Mouse (Mus musculus): ENCODE measurements around the gene Kif1c. TPM values are rescaled to one million over a fixed set of nuclear protein-coding genes. Genes with fewer than 3 reads are reported as not detected.

The Kif1c gene
- total RNA-seq, 2 experiments from 2014 or later: 71.5 to 78.9 TPM

Small RNA genes within 50 kb of the gene (microRNA-seq; reads per million reads assigned to microRNA genes)
- gene Gm22760: 0 reads per million in 2 experiments
- 0.37 to 0.60 reads per million in 2 experiments for gene Mir6925

Other genes with a start within 250 kb of the Kif1c start
- 10 to 100 TPM; 15.5 to 17.4 TPM for gene Med11, start 248.6 kb upstream of the Kif1c start, total RNA-seq (2021)
- under 1 TPM; 0.37 to 0.42 TPM for gene Zmynd15, start 241.1 kb upstream of the Kif1c start, total RNA-seq (2021)
- 1 to 10 TPM in 1 of 2 experiments, under 1 TPM in 1; 0.62 to 1.1 TPM for gene Cxcl16, start 240.6 kb upstream of the Kif1c start, total RNA-seq (2021)
- gene Tm4sf5, start 195.3 kb upstream of the Kif1c start, total RNA-seq (2021): under 1 TPM; 0.47 to 0.61 TPM
- gene Vmo1, start 185.9 kb upstream of the Kif1c start, total RNA-seq (2021): not detected
- gene Gltpd2, start 181.4 kb upstream of the Kif1c start, total RNA-seq (2021): not detected
- gene Psmb6, start 175.2 kb upstream of the Kif1c start, total RNA-seq (2021): 100 to 1,000 TPM; 178 to 211 TPM
- gene Gm40193, start 167.6 kb upstream of the Kif1c start, total RNA-seq (2021): not detected
- gene Pld2, start 160.5 kb upstream of the Kif1c start, total RNA-seq (2021): 10 to 100 TPM; 16.2 to 18.9 TPM
- 100 to 1,000 TPM; 434 to 488 TPM for gene Mink1, start 137.7 kb upstream of the Kif1c start, total RNA-seq (2021)
- gene 4930544D05Rik, start 84.7 kb upstream of the Kif1c start, total RNA-seq (2021): under 1 TPM in 1 of 2 experiments, not detected in 1; 0.66 TPM
- gene Chrne, start 81.3 kb upstream of the Kif1c start, total RNA-seq (2021): under 1 TPM in 1 of 2 experiments, not detected in 1; 0.44 TPM
- not detected for gene Gp1ba, start 61.4 kb upstream of the Kif1c start, total RNA-seq (2021)
- gene Rnf167, start 53.3 kb upstream of the Kif1c start, total RNA-seq (2021): 10 to 100 TPM; 86.9 to 87.6 TPM
- gene Slc25a11, start 53.1 kb upstream of the Kif1c start, total RNA-seq (2021): 100 to 1,000 TPM; 127 to 129 TPM
- 100 to 1,000 TPM; 376 to 385 TPM for gene Pfn1, start 45.9 kb upstream of the Kif1c start, total RNA-seq (2021)
- gene Eno3, start 43.3 kb upstream of the Kif1c start, total RNA-seq (2021): 1 to 10 TPM; 7.2 to 8.2 TPM
- gene Spag7, start 31.1 kb upstream of the Kif1c start, total RNA-seq (2021): 10 to 100 TPM; 48.7 to 48.8 TPM
- gene Camta2, start 12.4 kb upstream of the Kif1c start, total RNA-seq (2021): 100 to 1,000 TPM; 326 to 389 TPM
- gene Inca1, start 393 bp upstream of the Kif1c start, total RNA-seq (2021): 1 to 10 TPM; 3.1 to 3.4 TPM
- gene Zfp3, start 63.7 kb downstream of the Kif1c start, total RNA-seq (2021): 10 to 100 TPM; 23.1 to 24.8 TPM
- gene Scimp, start 112.0 kb downstream of the Kif1c start, total RNA-seq (2021): not detected
- gene Rabep1, start 144.2 kb downstream of the Kif1c start, total RNA-seq (2021): 100 to 1,000 TPM; 113 to 118 TPM